Mouse (Mus musculus) forebrain, embryonic 14.5 days (tissue): ENCODE results near the gene Ofcc1. TPM values are rescaled to one million over a fixed set of nuclear protein-coding genes. Genes with fewer than 3 reads are reported as not detected.

ENCODE experiments used
- ATAC-seq: fragments of 200-750 bp; cut with Nextera tagmentation; 2 replicates; pipeline ENCODE4 v1.8.0; 2017; ENCODE audit warnings: mild to moderate bottlenecking, moderate library complexity
- DNase-seq: peaks from one replicate; pipeline ENCODE4 v3.0.0-alpha.2; 2015; ENCODE audit warnings: low spot score
- H3K27ac ChIP-seq: fragments of 300-500 bp; sonication (generic); 2 replicates; pipeline ENCODE4 v1.5.1; 2014; ENCODE audit warnings: low read depth, mild to moderate bottlenecking, control low read depth, low read length, moderate library complexity
- H3K27me3 ChIP-seq: fragments of 300-500 bp; sonication (generic); replicated peaks from 2 replicates; pipeline ENCODE4 v1.6.1; 2014; ENCODE audit warnings: low read length, control low read depth, mixed read lengths; ENCODE audit not compliant: control insufficient read depth, insufficient read depth
- H3K36me3 ChIP-seq: fragments of 300-500 bp; sonication (generic); 2 replicates; pipeline ENCODE4 v1.6.1; 2014; ENCODE audit warnings: low read length, control low read depth; ENCODE audit not compliant: control insufficient read depth, insufficient read depth
- H3K4me1 ChIP-seq: fragments of 300-500 bp; sonication (generic); 2 replicates; pipeline ENCODE4 v1.6.1; 2014; ENCODE audit warnings: antibody characterized with exemption, low read length, control low read depth; ENCODE audit not compliant: control insufficient read depth, insufficient read depth
- H3K4me2 ChIP-seq: fragments of 300-500 bp; sonication (generic); 2 replicates; pipeline ENCODE4 v1.6.1; 2014; ENCODE audit warnings: mild to moderate bottlenecking, control low read depth, low read length
- H3K4me3 ChIP-seq: fragments of 300-500 bp; sonication (generic); 2 replicates; pipeline ENCODE4 v1.5.1; 2014; ENCODE audit warnings: low read depth, low read length, control low read depth
- H3K9ac ChIP-seq: fragments of 300-500 bp; sonication (generic); 2 replicates; pipeline ENCODE4 v1.6.1; 2014; ENCODE audit warnings: mild to moderate bottlenecking, low read length, control low read depth, moderate library complexity
- H3K9me3 ChIP-seq: fragments of 300-500 bp; sonication (generic); replicated peaks from 2 replicates; pipeline ENCODE4 v1.6.1; 2016; ENCODE audit warnings: low read length, control low read depth, mixed read lengths; ENCODE audit not compliant: control insufficient read depth
- WGBS: fragments of 180-500 bp; shearing (Covaris S2); extraction: QIAGEN DNeasy Blood & Tissue Kit; methylation state at CpG from one replicate; pipeline ENCODE4 v1.1.7; 2014; 5-methylcytosine and 5-hydroxymethylcytosine counted together
- polyA plus RNA-seq: library from polyadenylated mRNA; unstranded; fragments of >200 nt; fragmentation: Nextera tagmentation; extraction: Ambion mirVana; gene quantifications from 2 replicates; pipeline ENCODE4 v1.2.1, GENCODE M21; 2014

The Ofcc1 gene
- polyA plus RNA-seq, 1 experiment from 2014 or later: not detected

DNA sequence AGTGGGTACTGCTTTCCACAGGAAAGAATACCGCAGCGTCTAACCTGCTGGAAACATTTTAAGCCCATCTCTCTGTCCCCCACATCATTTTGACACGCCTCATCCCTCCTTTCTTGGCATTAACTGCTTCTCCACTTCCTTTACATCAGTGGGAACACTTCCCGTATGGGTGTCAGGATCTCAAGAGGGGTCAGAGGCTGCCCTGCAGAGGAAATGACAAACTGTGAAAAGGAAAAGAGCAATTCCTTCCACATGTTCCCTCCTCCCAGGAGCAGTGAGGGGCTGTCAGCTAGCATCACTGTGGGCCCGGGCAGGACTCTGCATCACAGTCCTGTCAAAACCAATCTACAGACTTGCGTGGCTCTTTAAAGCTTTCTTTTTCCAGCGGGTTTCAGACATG lies 193.4 kb downstream of the Ofcc1 start:
- no peak for DNase-seq

GRCm38 (mm10) chr13:40155466-40155865 lies 205.8 kb downstream of the Ofcc1 start:
- Histone ChIP-seq H3K9ac (no peak overlapping the region), H3K4me3 (no peak overlapping the region), H3K4me1 (no peaks in the 10 kb centered on the region), H3K36me3 (no peaks in the 10 kb centered on the region), H3K27ac (no peak overlapping the region), H3K27me3 (no peaks in the 10 kb centered on the region), H3K4me2 (no peak overlapping the region), H3K9me3 (no peaks in the 10 kb centered on the region)
- ATAC-seq (no peak), DNase-seq (peak; percentile 62)
- WGBS: 36% methylated on average over 3 of the region's 3 CpGs

More for the DNA sequence above, 193.4 kb downstream of the Ofcc1 start:
- ATAC-seq: no peak
- no peak overlapping the region for H3K4me3 ChIP-seq
- H3K27ac ChIP-seq: no peak overlapping the region
- no peak overlapping the region for H3K9ac ChIP-seq
- no peaks in the 10 kb centered on the region for H3K9me3 ChIP-seq
- no peaks in the 10 kb centered on the region for H3K4me1 ChIP-seq
- no peak overlapping the region for H3K4me2 ChIP-seq
- no peaks in the 10 kb centered on the region for H3K27me3 ChIP-seq
- no peaks in the 10 kb centered on the region for H3K36me3 ChIP-seq
- WGBS: 78% methylated on average over 7 of the region's 7 CpGs

GRCm38 (mm10) chr13:40139906-40140305 lies 221.3 kb downstream of the Ofcc1 start:
- no peak overlapping the region for H3K4me3 ChIP-seq
- no peaks in the 10 kb centered on the region for H3K9me3 ChIP-seq
- H3K4me1 ChIP-seq: no peaks in the 10 kb centered on the region
- no peaks in the 10 kb centered on the region for H3K36me3 ChIP-seq
- DNase-seq (no peak), ATAC-seq (no peak)
- WGBS: 73% methylated on average over 4 of the region's 4 CpGs
- no peaks in the 10 kb centered on the region for H3K27me3 ChIP-seq
- no peak overlapping the region for H3K27ac ChIP-seq
- H3K4me2 ChIP-seq: no peak overlapping the region
- H3K9ac ChIP-seq: no peak overlapping the region

GRCm38 (mm10) chr13:40136096-40136495 lies 225.2 kb downstream of the Ofcc1 start:
- no peak overlapping the region for H3K4me2 ChIP-seq
- no peaks in the 10 kb centered on the region for H3K36me3 ChIP-seq
- ATAC-seq (no peak), DNase-seq (no peak)
- no peaks in the 10 kb centered on the region for H3K27me3 ChIP-seq
- no peak overlapping the region for H3K27ac ChIP-seq
- H3K9me3 ChIP-seq: no peaks in the 10 kb centered on the region
- no peak overlapping the region for H3K9ac ChIP-seq
- H3K4me3 ChIP-seq: no peak overlapping the region
- H3K4me1 ChIP-seq: no peaks in the 10 kb centered on the region
- WGBS: 22% methylated on average over 3 of the region's 3 CpGs

- ATAC-seq (no peak), DNase-seq (peak; percentile 29)
- Histone ChIP-seq H3K27me3 (no peaks in the 10 kb centered on the region), H3K9me3 (no peaks in the 10 kb centered on the region), H3K4me3 (no peak overlapping the region), H3K4me1 (no peaks in the 10 kb centered on the region), H3K9ac (no peak overlapping the region), H3K27ac (no peak overlapping the region), H3K36me3 (no peaks in the 10 kb centered on the region), H3K4me2 (no peak overlapping the region)
- 65% methylated on average over 12 of the region's 12 CpGs for WGBS
Measured at GRCm38 (mm10) chr13:40135670-40136069, 225.6 kb downstream of the Ofcc1 start.

GRCm38 (mm10) chr13:40123868-40124267 lies 237.4 kb downstream of the Ofcc1 start:
- Histone ChIP-seq H3K9ac (no peak overlapping the region), H3K27me3 (no peaks in the 10 kb centered on the region), H3K9me3 (no peaks in the 10 kb centered on the region), H3K36me3 (no peaks in the 10 kb centered on the region), H3K4me3 (no peak overlapping the region), H3K4me2 (no peak overlapping the region), H3K27ac (no peak overlapping the region), H3K4me1 (no peaks in the 10 kb centered on the region)
- no peak for DNase-seq
- ATAC-seq: no peak
- WGBS: 79% methylated on average over 2 of the region's 2 CpGs

DNA sequence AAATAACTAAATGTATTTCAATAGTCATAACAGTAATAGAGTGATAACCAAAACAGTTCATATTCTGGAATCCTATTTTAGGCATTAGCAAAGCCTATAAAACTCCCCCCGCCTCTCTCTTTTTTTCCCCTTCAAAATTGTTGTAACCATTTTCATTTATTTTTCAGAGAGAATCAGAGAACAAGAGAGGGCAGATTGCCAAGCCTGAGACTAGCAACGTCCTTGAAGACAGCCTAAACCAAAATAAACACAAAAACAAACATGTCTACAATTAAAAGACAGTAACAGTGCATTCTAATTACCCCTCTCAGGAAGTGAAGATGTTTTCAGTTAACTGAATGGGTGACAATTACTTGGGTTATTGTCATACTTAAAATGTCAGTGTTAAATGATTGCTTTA lies 248.9 kb downstream of the Ofcc1 start:
- no peak overlapping the region for H3K4me2 ChIP-seq

GRCm38 (mm10) chr13:40076236-40076635 lies 285.0 kb downstream of the Ofcc1 start:
- Histone ChIP-seq H3K36me3 (no peaks in the 10 kb centered on the region), H3K27me3 (0 out of 2 replicates have a peak, but pooled peaks cover 4% of the 10 kb centered on the region), H3K4me2 (no peak overlapping the region), H3K27ac (no peak overlapping the region), H3K4me1 (no peaks in the 10 kb centered on the region), H3K4me3 (no peak overlapping the region), H3K9me3 (no peaks in the 10 kb centered on the region), H3K9ac (no peak overlapping the region)
- DNase-seq (no peak), ATAC-seq (no peak)
- 86% methylated on average over 4 of the region's 4 CpGs for WGBS

More for the DNA sequence above, 248.9 kb downstream of the Ofcc1 start:
- H3K9ac ChIP-seq: no peak overlapping the region
- H3K9me3 ChIP-seq: no peaks in the 10 kb centered on the region
- H3K27me3 ChIP-seq: no peaks in the 10 kb centered on the region
- no peaks in the 10 kb centered on the region for H3K4me1 ChIP-seq
- no peak for ATAC-seq
- no peak overlapping the region for H3K4me3 ChIP-seq
- peak; percentile 24 for DNase-seq
- H3K36me3 ChIP-seq: no peaks in the 10 kb centered on the region
- 60% methylated on average over 2 of the region's 2 CpGs for WGBS
- H3K27ac ChIP-seq: no peak overlapping the region

DNA sequence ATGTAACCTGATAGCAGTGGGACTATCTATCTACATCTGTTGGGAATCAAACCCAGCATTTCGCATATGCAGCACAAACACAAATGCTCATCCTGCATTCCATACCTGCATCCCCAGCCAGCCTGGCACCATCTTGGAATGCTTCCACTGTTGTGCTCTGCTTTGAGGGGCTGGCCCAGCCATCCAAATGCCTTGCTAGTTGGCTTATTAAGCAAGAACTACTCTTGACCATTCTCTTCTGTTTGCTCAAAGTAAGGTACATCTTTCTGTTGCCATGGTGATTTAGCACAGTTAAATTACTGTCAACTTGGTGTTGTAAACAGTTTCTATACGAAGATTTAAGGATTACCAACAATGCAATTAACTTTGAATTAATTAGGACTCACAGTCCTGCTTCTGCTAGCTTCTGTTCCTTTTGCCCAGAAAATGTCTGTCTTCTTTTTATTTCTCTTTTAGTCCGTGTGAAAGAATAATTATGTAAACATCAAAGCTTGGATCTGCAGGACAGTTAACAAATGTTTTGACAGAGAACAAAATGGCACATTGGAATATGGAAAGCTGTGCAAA lies 286.3 kb downstream of the Ofcc1 start:
- Histone ChIP-seq H3K4me2 (no peak overlapping the region), H3K36me3 (no peaks in the 10 kb centered on the region), H3K27ac (no peak overlapping the region), H3K4me3 (no peak overlapping the region), H3K9me3 (no peaks in the 10 kb centered on the region), H3K9ac (no peak overlapping the region), H3K4me1 (no peaks in the 10 kb centered on the region), H3K27me3 (0 out of 2 replicates have a peak, but pooled peaks cover 4% of the 10 kb centered on the region)
- DNase-seq (peak; percentile 86), ATAC-seq (peak; percentile 84)
- 27% methylated on average over 3 of the region's 3 CpGs for WGBS
